Mouse (Mus musculus) right cerebral cortex, postnatal 14 days (tissue): ENCODE data around the gene Marcks.
"Not testable (repeated sequence)": the region's sequence is repeated elsewhere in the genome, so short reads cannot be mapped to it uniquely, and the experiment has no call there.

Source experiments
- DNase-seq: peaks from one replicate; pipeline ENCODE4 v3.0.0; 2022

Gene Marcks

GRCm38 (mm10) chr10:37135951-37136751, 2.6 kb downstream of the Marcks start:
- peak; percentile 37 for DNase-seq

- DNase-seq: no peak
These were observed 4.6 kb downstream of the Marcks start for GRCm38 (mm10) chr10:37133876-37134708.

- no peak for DNase-seq
These were observed 6.0 kb downstream of the Marcks start for GRCm38 (mm10) chr10:37132671-37133070.

- no peak for DNase-seq
These were observed 9.1 kb downstream of the Marcks start for GRCm38 (mm10) chr10:37129652-37130051.

GRCm38 (mm10) chr10:37115329-37115728, 23.4 kb downstream of the Marcks start:
- DNase-seq: no peak

GRCm38 (mm10) chr10:37112812-37113211, 25.9 kb downstream of the Marcks start:
- DNase-seq: no peak

- DNase-seq: no peak
These were observed 26.4 kb downstream of the Marcks start for GRCm38 (mm10) chr10:37112362-37112761.

- no peak for DNase-seq
These were observed 27.3 kb downstream of the Marcks start for GRCm38 (mm10) chr10:37111432-37111831.

- DNase-seq: no peak
These were observed 31.7 kb downstream of the Marcks start for GRCm38 (mm10) chr10:37106871-37107627.

- no peak for DNase-seq
These were observed 32.4 kb downstream of the Marcks start for GRCm38 (mm10) chr10:37106303-37106702.

- DNase-seq: no peak
These were observed 36.3 kb downstream of the Marcks start for GRCm38 (mm10) chr10:37102227-37103080.

GRCm38 (mm10) chr10:37101733-37102132, 37.0 kb downstream of the Marcks start:
- no peak for DNase-seq

GRCm38 (mm10) chr10:37096529-37096928, 42.2 kb downstream of the Marcks start:
- no peak for DNase-seq

GRCm38 (mm10) chr10:37095803-37096202, 42.9 kb downstream of the Marcks start:
- no peak for DNase-seq

- DNase-seq: no peak
These were observed 45.4 kb downstream of the Marcks start for GRCm38 (mm10) chr10:37093306-37093705.

- DNase-seq: no peak
These were observed 48.3 kb downstream of the Marcks start for GRCm38 (mm10) chr10:37090411-37090810.

- not testable (repeated sequence) for DNase-seq
These were observed 54.6 kb downstream of the Marcks start for GRCm38 (mm10) chr10:37084071-37084470.
